Mouse (Mus musculus) hindbrain, embryonic 13.5 days (tissue): ENCODE results near the gene Ccer2. TPM values are rescaled to one million over a fixed set of nuclear protein-coding genes. Genes with fewer than 3 reads are reported as not detected.

Experiments used
- polyA plus RNA-seq: library from polyadenylated mRNA; unstranded; fragments of >200 nt; fragmentation: Nextera tagmentation; extraction: Ambion mirVana; gene quantifications from 2 replicates; pipeline ENCODE4 v1.2.1, GENCODE M21; 2015

The Ccer2 gene
- polyA plus RNA-seq, 1 experiment from 2014 or later = 3.1 TPM

Other genes with a start within 250 kb of the Ccer2 start
- gene Ifnl2, start 245.7 kb upstream of the Ccer2 start, polyA plus RNA-seq = not detected in 2 replicates
- not detected in 2 replicates for gene Ifnl3, start 233.3 kb upstream of the Ccer2 start, polyA plus RNA-seq
- gene Sycn, start 215.3 kb upstream of the Ccer2 start, polyA plus RNA-seq = not detected in 2 replicates
- 0.13 TPM in 1 of 2 replicates, not detected in the other for gene Nccrp1, start 208.9 kb upstream of the Ccer2 start, polyA plus RNA-seq
- 20.7 and 21.6 TPM in 2 replicates for gene Samd4b, start 158.0 kb upstream of the Ccer2 start, polyA plus RNA-seq
- gene Pak4, start 158.0 kb upstream of the Ccer2 start, polyA plus RNA-seq = 21.5 and 22.1 TPM in 2 replicates
- not detected in 2 replicates for gene Acp7, start 124.8 kb upstream of the Ccer2 start, polyA plus RNA-seq
- 7.0 and 7.4 TPM in 2 replicates for gene Fbxo27, start 63.3 kb upstream of the Ccer2 start, polyA plus RNA-seq
- gene Fbxo17, start 39.4 kb upstream of the Ccer2 start, polyA plus RNA-seq = 3.1 and 3.4 TPM in 2 replicates
- gene Mrps12, start 14.4 kb upstream of the Ccer2 start, polyA plus RNA-seq = 108 and 114 TPM in 2 replicates
- 20.6 and 22.6 TPM in 2 replicates for gene Sars2, start 14.2 kb upstream of the Ccer2 start, polyA plus RNA-seq
- 105 and 111 TPM in 2 replicates for gene Sirt2, start 10.6 kb downstream of the Ccer2 start, polyA plus RNA-seq
- 58.6 and 59.5 TPM in 2 replicates for gene Nfkbib, start 11.3 kb downstream of the Ccer2 start, polyA plus RNA-seq
- 2.7 and 2.8 TPM in 2 replicates for gene Rinl, start 32.8 kb downstream of the Ccer2 start, polyA plus RNA-seq
- 200 and 202 TPM in 2 replicates for gene Hnrnpl, start 52.4 kb downstream of the Ccer2 start, polyA plus RNA-seq
- gene Ech1, start 69.0 kb downstream of the Ccer2 start, polyA plus RNA-seq = 81.8 and 87.5 TPM in 2 replicates
- 5.6 and 6.3 TPM in 2 replicates for gene Lgals4, start 77.7 kb downstream of the Ccer2 start, polyA plus RNA-seq
- gene Lgals7, start 107.7 kb downstream of the Ccer2 start, polyA plus RNA-seq = 6.4 and 7.4 TPM in 2 replicates
- 0.38 and 0.43 TPM in 2 replicates for gene Capn12, start 125.2 kb downstream of the Ccer2 start, polyA plus RNA-seq
- 136 and 138 TPM in 2 replicates for gene Actn4, start 206.2 kb downstream of the Ccer2 start, polyA plus RNA-seq
- 315 and 332 TPM in 2 replicates for gene Eif3k, start 225.7 kb downstream of the Ccer2 start, polyA plus RNA-seq
- gene Map4k1, start 225.9 kb downstream of the Ccer2 start, polyA plus RNA-seq = 4.1 and 6.4 TPM in 2 replicates